8 mouse cellular contexts compared by ENCODE assay signal in the genomic region with DNA sequence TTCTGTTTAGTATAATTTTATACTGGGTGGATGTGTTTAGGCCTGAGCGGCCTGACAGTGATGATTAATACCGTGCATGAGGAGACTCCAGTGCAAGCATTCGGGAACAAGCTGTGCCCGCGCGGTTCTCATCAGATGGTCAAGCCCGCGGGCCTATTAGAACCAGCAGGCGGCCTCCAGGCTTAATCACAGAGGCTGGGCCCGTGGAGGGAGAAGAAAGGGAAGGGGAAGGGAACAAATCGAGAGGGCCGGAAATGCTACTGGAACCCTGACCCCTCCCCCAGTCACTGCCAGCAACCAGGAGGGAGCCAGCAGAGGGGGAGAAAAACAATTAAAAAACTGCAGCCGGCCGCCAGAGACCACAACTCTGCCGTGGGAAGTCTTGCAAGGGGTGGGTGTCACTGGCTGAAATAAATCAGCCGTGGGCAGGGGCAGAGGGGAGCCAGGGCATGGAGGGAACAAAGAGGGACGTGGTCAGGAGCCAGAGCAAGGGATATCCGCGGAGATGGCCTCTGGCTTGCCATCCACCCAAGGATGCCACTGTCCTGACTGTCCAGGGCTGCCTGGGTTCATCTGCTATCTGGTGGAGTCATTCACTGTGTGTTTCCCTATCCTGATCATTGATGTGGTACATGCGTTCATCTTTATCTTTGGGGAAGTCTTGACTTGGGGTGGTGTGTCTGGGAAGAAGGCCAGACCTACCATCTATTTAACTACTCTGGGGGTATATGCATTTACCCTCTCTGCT. TPM values are rescaled to one million over a fixed set of nuclear protein-coding genes. Genes with fewer than 3 reads are reported as not detected.
DNase-seq lines count a peak whose midpoint lies in the region; ATAC-seq and TF ChIP-seq lines count a peak whose summit lies in the region.
"Had no signal": no experiment of that assay in that cellular context is flagged by ENCODE, and none has a peak within 500 bp of the region (broad histone marks: within the 10 kb centered on the region; RNA-seq: fewer than 3 reads in every experiment).

No protein-coding gene starts in this region.

- no peak for DNase-seq in liver, embryonic 11.5 days (ENCODE audit: low spot score)
- DNase-seq in liver, postnatal 0 days = no peak
- DNase-seq in hindbrain, postnatal 0 days (ENCODE audit: low spot score) = peak; percentile 72
- peak; percentile 22 to 56 for DNase-seq in lung, postnatal 4 days

- peaks cover 21% of the 10 kb centered on the region for H3K4me1 ChIP-seq in liver, embryonic 11.5 days (replicated peaks; ENCODE audit: control insufficient read depth, insufficient read depth, low read length)
- peaks cover 7% of the 10 kb centered on the region for H3K4me1 ChIP-seq in liver, postnatal 0 days (ENCODE audit: insufficient read depth)
- peaks cover 78% of the 10 kb centered on the region for H3K4me1 ChIP-seq in embryonic facial prominence, embryonic 12.5 days
- peaks cover 12% of the 10 kb centered on the region for H3K4me1 ChIP-seq in hindbrain, postnatal 0 days (ENCODE audit: insufficient read depth, low read length)

- no peak overlapping the region for H3K4me2 ChIP-seq in liver, embryonic 11.5 days
- H3K4me2 ChIP-seq in liver, postnatal 0 days (ENCODE audit: low read depth, low read length) = no peak overlapping the region
- peak overlapping the region; percentile 4; the same call in 1 of the 2 replicates for H3K4me2 ChIP-seq in embryonic facial prominence, embryonic 12.5 days (replicated peaks)
- H3K4me2 ChIP-seq in hindbrain, postnatal 0 days (ENCODE audit: low read depth, low read length) = no peak overlapping the region

- no peak; the same call in 1 of the 2 replicates for ATAC-seq in liver, embryonic 11.5 days (replicated peaks; ENCODE audit: low FRiP score)
- no peak for ATAC-seq in liver, postnatal 0 days
- ATAC-seq in embryonic facial prominence, embryonic 12.5 days (ENCODE audit: insufficient number of reproducible peaks, insufficient read depth, low FRiP score, low TSS enrichment) = peak; percentile 49; the same call in 1 of the 2 replicates
- peak; percentile 39; the same call in 1 of the 2 replicates for ATAC-seq in hindbrain, postnatal 0 days
- no peak for ATAC-seq in CD4-positive, CD25-positive, alpha-beta regulatory T cell, adult 4 months
- ATAC-seq in inflammation-experienced regulatory T-cells, adult 6 months = no peak

- no peak overlapping the region for H3K4me3 ChIP-seq in liver, embryonic 11.5 days (ENCODE audit: low read depth, low read length)
- no peak overlapping the region for H3K4me3 ChIP-seq in liver, postnatal 0 days (ENCODE audit: low read depth, low read length)
- no peak overlapping the region for H3K4me3 ChIP-seq in embryonic facial prominence, embryonic 12.5 days
- no peak overlapping the region for H3K4me3 ChIP-seq in hindbrain, postnatal 0 days (ENCODE audit: low read length)

- TF ChIP-seq CTCF in liver, postnatal 0 days (IDR thresholded peaks at IDR 0.05; ENCODE audit: low read depth) = no peak
- TF ChIP-seq CTCF in hindbrain, postnatal 0 days (IDR thresholded peaks at IDR 0.05; ENCODE audit: low read depth) = no peak

- H3K9me3 ChIP-seq in liver, embryonic 11.5 days (ENCODE audit: control insufficient read depth, low read length) = no peaks in the 10 kb centered on the region
- H3K9me3 ChIP-seq in liver, postnatal 0 days (ENCODE audit: low read length) = no peaks in the 10 kb centered on the region
- H3K9me3 ChIP-seq in embryonic facial prominence, embryonic 12.5 days = no peaks in the 10 kb centered on the region
- no peaks in the 10 kb centered on the region for H3K9me3 ChIP-seq in hindbrain, postnatal 0 days (ENCODE audit: low read length)

- no peak overlapping the region for H3K9ac ChIP-seq in liver, embryonic 11.5 days (ENCODE audit: low read depth, low read length)
- no peak overlapping the region for H3K9ac ChIP-seq in liver, postnatal 0 days (replicated peaks)
- H3K9ac ChIP-seq in embryonic facial prominence, embryonic 12.5 days = no peak overlapping the region
- no peak overlapping the region for H3K9ac ChIP-seq in hindbrain, postnatal 0 days (replicated peaks; ENCODE audit: low read length)

- peak overlapping the region; percentile 19; the same call in 1 of the 2 replicates for H3K27ac ChIP-seq in liver, embryonic 11.5 days (ENCODE audit: low read depth, low read length)
- no peak overlapping the region for H3K27ac ChIP-seq in liver, postnatal 0 days (ENCODE audit: low read depth)
- peak overlapping the region; percentile 80 for H3K27ac ChIP-seq in embryonic facial prominence, embryonic 12.5 days
- H3K27ac ChIP-seq in hindbrain, postnatal 0 days = peak overlapping the region; percentile 28; the same call in 1 of the 2 replicates

- H3K36me3 ChIP-seq in liver, embryonic 11.5 days (ENCODE audit: control insufficient read depth, insufficient read depth, low read length) = no peaks in the 10 kb centered on the region
- no peaks in the 10 kb centered on the region for H3K36me3 ChIP-seq in liver, postnatal 0 days (replicated peaks; ENCODE audit: insufficient read depth, low read length)
- no peaks in the 10 kb centered on the region for H3K36me3 ChIP-seq in embryonic facial prominence, embryonic 12.5 days
- no peaks in the 10 kb centered on the region for H3K36me3 ChIP-seq in hindbrain, postnatal 0 days (ENCODE audit: insufficient read depth, low read length)

- whole genome bisulfite sequencing in liver, embryonic 11.5 days = 15% methylated on average over 20 of the region's 20 CpGs
- 17% methylated on average over 20 of the region's 20 CpGs for WGBS in liver, postnatal 0 days (ENCODE audit: insufficient replicate concordance)
- WGBS in embryonic facial prominence, embryonic 12.5 days = 9% methylated on average over 20 of the region's 20 CpGs
- 11% methylated on average over 20 of the region's 20 CpGs for WGBS in hindbrain, postnatal 0 days

- TF ChIP-seq EP300 in liver, postnatal 0 days (IDR thresholded peaks at IDR 0.05; ENCODE audit: low read depth) = no peak

- H3K27me3 ChIP-seq in liver, embryonic 11.5 days (replicated peaks; ENCODE audit: control insufficient read depth, insufficient read depth, low read length) = peaks cover 7% of the 10 kb centered on the region
- H3K27me3 ChIP-seq in liver, postnatal 0 days (ENCODE audit: insufficient read depth, low read length) = no peaks in the 10 kb centered on the region
- H3K27me3 ChIP-seq in embryonic facial prominence, embryonic 12.5 days = no peaks in the 10 kb centered on the region
- H3K27me3 ChIP-seq in hindbrain, postnatal 0 days (ENCODE audit: insufficient read depth, low read length) = no peaks in the 10 kb centered on the region

RNA-seq across cellular contexts. Expression of a gene that starts 54.6 kb away (rescaled TPM):
- polyA plus RNA-seq in liver, embryonic 11.5 days (2014; fragmentation: Nextera tagmentation; extraction: Ambion mirVana) = not detected in 2 replicates
- not detected in 2 replicates for polyA plus RNA-seq in liver, postnatal 0 days (2015; fragmentation: Nextera tagmentation; extraction: Ambion mirVana)
- polyA plus RNA-seq in embryonic facial prominence, embryonic 12.5 days (2016; fragmentation: Nextera tagmentation; extraction: Ambion mirVana) = not detected in 2 replicates
- total RNA-seq in hindbrain, postnatal 0 days (2014; rRNA removed) = not detected in 2 replicates
- polyA plus RNA-seq in hindbrain, postnatal 0 days (2015; fragmentation: Nextera tagmentation; extraction: Ambion mirVana) = not detected in 2 replicates
- not detected for polyA plus RNA-seq in CD4-positive, CD25-positive, alpha-beta regulatory T cell, adult 4 months (2017; shearing (Covaris generic))
- not detected for polyA plus RNA-seq in inflammation-experienced regulatory T-cells, adult 6 months (2017; shearing (Covaris generic))
- total RNA-seq: left cerebral cortex, postnatal 25 days had no signal

Comparison
In these comparisons a context has a peak if more than half of its experiments do, and no peak if none do; other contexts are left out.
1. ATAC-seq: peak in embryonic facial prominence, embryonic 12.5 days (single experiment) and hindbrain, postnatal 0 days (single experiment); none in liver, embryonic 11.5 days (single experiment), liver, postnatal 0 days (single experiment), CD4-positive, CD25-positive, alpha-beta regulatory T cell, adult 4 months (single experiment) and inflammation-experienced regulatory T-cells, adult 6 months (single experiment).
2. DNase-seq: peak in hindbrain, postnatal 0 days (single experiment) and lung, postnatal 4 days (2 of 2); none in liver, embryonic 11.5 days (single experiment) and liver, postnatal 0 days (single experiment).